Mouse (Mus musculus) heart, embryonic 13.5 days (tissue): ENCODE measurements around the gene Rassf1. TPM values are rescaled to one million over a fixed set of nuclear protein-coding genes. Genes with fewer than 3 reads are reported as not detected.

Source experiments
- ATAC-seq: fragments of 200-750 bp; cut with Nextera tagmentation; 2 replicates; pipeline ENCODE4 v1.8.0; 2017; ENCODE audit warnings: moderate TSS enrichment; ENCODE audit not compliant: insufficient number of reproducible peaks, low FRiP score, low TSS enrichment; ENCODE audit errors: extremely low read depth
- H3K27ac ChIP-seq: fragments of 300-500 bp; sonication (generic); replicated peaks from 2 replicates; pipeline ENCODE4 v1.5.1; 2015; ENCODE audit warnings: moderate library complexity, mild to moderate bottlenecking, inconsistent platforms
- H3K27me3 ChIP-seq: fragments of 300-500 bp; sonication (generic); replicated peaks from 2 replicates; pipeline ENCODE4 v1.6.1; 2015; ENCODE audit warnings: mild to moderate bottlenecking, inconsistent platforms
- H3K36me3 ChIP-seq: fragments of 300-500 bp; sonication (generic); 2 replicates; pipeline ENCODE4 v1.6.1; 2015; ENCODE audit warnings: mild to moderate bottlenecking, inconsistent platforms
- H3K4me1 ChIP-seq: fragments of 300-500 bp; sonication (generic); 2 replicates; pipeline ENCODE4 v1.6.1; 2015; ENCODE audit warnings: inconsistent platforms
- H3K4me2 ChIP-seq: fragments of 300-500 bp; sonication (generic); 2 replicates; pipeline ENCODE4 v1.6.1; 2015; ENCODE audit warnings: inconsistent platforms, mild to moderate bottlenecking, moderate library complexity
- H3K4me3 ChIP-seq: fragments of 300-500 bp; sonication (generic); 2 replicates; pipeline ENCODE4 v1.5.1; 2015; ENCODE audit warnings: moderate library complexity, mild to moderate bottlenecking, inconsistent platforms
- H3K9ac ChIP-seq: fragments of 300-500 bp; sonication (generic); 2 replicates; pipeline ENCODE4 v1.6.1; 2015; ENCODE audit warnings: inconsistent platforms, mild to moderate bottlenecking, moderate library complexity
- H3K9me3 ChIP-seq: fragments of 300-500 bp; sonication (generic); 2 replicates; pipeline ENCODE4 v1.6.1; 2016; ENCODE audit warnings: inconsistent platforms
- WGBS: fragments of 180-500 bp; shearing (Covaris S2); methylation state at CpG from one replicate; pipeline ENCODE4 v1.1.7; 2015; ENCODE audit warnings: mixed read lengths; 5-methylcytosine and 5-hydroxymethylcytosine counted together
- polyA plus RNA-seq: library from polyadenylated mRNA; unstranded; fragments of >200 nt; fragmentation: Nextera tagmentation; extraction: Ambion mirVana; gene quantifications from 2 replicates; pipeline ENCODE4 v1.2.1, GENCODE M21; 2015

The Rassf1 gene
- polyA plus RNA-seq, result 47.6 and 56.1 TPM in 2 replicates

DNA sequence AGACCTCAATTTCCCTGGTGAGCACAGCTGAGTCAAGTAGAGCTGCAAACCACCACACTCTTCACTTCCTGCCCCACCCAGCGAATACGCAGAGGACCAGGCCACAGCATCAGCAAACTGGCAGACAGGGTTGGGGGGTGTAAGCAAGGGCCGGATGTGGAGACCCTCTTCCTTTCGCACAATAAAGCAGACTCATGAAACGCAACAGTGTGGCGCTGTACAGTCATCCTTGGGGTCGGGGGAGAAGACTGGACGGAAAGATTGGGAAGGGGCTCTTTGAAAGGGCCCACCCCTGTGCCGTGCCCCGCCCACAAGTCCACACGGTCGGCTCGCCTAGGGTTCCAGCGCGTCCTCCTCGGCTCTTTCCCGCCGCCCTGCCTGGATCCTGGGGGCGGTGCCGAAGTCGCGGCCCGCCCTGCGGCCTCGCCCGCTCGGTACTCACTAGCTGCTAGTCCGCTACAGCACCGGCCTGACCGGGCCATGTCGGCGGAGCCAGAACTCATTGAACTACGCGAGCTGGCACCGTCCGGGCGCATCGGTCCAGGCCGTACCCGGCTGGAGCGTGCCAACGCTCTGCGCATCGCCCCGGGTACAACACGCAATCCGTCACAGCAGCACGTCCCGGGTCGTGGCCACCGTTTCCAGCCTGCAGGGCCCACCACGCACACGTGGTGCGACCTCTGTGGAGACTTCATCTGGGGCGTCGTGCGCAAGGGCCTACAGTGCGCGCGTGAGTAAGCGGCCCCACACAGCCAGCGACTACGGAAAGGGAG lies at the start of gene Rassf1:
Rassf1 (plus strand) TSS at position 439 of the 773 bp plus-strand sequence.
- no peaks in the 10 kb centered on the region for H3K9me3 ChIP-seq
- H3K9ac ChIP-seq, result peak within 1 kb of the TSS; percentile 83
- ATAC-seq, result 0 out of 2 replicates have a peak, but pooled peaks have one; percentile 0
- H3K4me2 ChIP-seq, result peak within 1 kb of the TSS; percentile 96
- peaks cover 57% of the 10 kb centered on the region for H3K4me1 ChIP-seq
- WGBS, result 1% methylated on average over 62 of the region's 63 CpGs
- H3K4me3 ChIP-seq, result peak within 1 kb of the TSS; percentile 58
- H3K27ac ChIP-seq, result peak within 1 kb of the TSS; percentile 51
- no peaks in the 10 kb centered on the region for H3K36me3 ChIP-seq
- peaks cover 46% of the 10 kb centered on the region for H3K27me3 ChIP-seq

DNA sequence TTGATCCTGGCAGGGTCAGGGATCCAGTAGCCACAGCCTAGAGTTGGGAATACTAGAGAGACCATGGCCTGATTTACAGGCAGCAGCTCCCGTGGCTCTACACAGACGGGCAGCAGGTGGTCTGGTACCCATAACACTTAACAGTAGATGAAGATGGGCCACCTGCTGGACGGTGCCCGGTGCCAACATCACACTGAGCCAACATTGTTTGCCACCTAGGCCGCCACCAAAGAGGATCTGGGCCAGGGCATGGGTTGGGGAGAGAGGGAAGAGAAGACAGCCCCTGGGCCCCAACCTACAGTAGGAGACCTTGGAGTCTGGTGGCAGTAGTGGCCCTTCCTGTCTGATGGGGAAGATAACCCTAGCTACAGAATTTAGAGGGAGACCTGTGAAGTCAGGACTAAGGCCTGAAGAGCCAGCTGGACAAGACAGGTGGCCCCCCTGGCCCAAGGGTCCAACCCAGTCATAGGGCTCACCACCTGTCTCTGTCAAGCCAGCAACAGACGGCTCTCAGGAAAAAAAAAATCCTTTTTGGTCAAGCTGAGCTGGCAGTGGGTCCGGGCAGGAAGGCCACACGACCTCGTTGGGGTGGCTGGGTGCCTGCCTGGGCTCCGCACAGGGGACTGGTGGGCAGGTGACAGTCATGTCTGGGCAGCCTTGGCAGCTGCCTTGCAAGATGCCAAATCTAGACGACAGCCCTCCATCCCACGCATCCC lies 49.1 kb upstream of the Rassf1 start:
- Histone ChIP-seq H3K36me3 (no peaks in the 10 kb centered on the region), H3K4me2 (no peak overlapping the region), H3K4me3 (no peak overlapping the region), H3K27me3 (0 out of 2 replicates have a peak, but pooled peaks cover 6% of the 10 kb centered on the region), H3K9ac (no peak overlapping the region), H3K9me3 (no peaks in the 10 kb centered on the region), H3K4me1 (peaks cover 27% of the 10 kb centered on the region), H3K27ac (no peak overlapping the region)
- ATAC-seq, result no peak
- WGBS, result 84% methylated on average over 12 of the region's 12 CpGs

DNA sequence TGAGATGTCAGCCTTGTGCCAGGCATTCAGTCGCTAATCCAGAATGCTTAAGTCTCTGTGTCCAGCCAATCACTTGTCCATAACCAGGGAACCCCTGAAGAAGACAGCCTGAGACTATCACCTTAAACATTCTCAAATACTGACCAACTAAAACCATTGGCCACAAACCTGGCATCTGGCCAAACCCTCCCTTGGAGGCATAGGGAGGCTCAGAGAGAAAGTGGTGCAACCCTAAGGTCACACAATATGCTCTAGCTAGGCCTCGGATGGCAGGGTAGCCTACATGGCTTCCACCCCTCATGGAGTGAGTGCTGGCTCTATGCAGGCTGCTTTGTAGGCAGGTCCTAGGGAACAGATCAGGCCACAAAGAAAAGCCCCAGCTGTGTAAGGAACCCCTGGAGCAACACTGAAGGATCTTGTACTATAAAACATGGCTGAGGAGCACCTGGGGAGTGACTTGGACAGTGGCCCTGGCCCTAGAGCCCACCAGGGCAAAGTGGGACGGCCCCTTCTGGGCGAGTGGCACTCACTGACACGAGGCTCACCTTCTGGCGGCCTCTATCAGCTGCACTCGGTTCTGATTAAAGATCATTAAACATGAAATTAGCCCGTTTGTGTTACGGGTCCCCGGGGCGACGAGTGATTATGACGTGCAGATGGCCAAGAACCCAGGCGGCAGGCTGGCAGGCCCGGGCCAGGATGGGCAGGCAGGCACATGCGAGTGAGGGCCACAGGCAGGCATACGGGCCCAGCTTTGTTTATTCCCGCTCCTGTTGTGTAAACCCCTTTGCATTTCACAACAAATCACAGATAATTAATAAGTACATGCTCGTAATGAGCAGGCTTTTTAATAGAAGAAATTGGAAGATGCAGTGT lies 46.5 kb upstream of the Rassf1 start:
- Histone ChIP-seq H3K4me1 (peaks cover 44% of the 10 kb centered on the region), H3K36me3 (no peaks in the 10 kb centered on the region), H3K4me2 (no peak overlapping the region), H3K27ac (no peak overlapping the region), H3K9ac (no peak overlapping the region), H3K4me3 (no peak overlapping the region), H3K27me3 (0 out of 2 replicates have a peak, but pooled peaks cover 13% of the 10 kb centered on the region), H3K9me3 (no peaks in the 10 kb centered on the region)
- 73% methylated on average over 19 of the region's 19 CpGs for WGBS
- ATAC-seq, result no peak

DNA sequence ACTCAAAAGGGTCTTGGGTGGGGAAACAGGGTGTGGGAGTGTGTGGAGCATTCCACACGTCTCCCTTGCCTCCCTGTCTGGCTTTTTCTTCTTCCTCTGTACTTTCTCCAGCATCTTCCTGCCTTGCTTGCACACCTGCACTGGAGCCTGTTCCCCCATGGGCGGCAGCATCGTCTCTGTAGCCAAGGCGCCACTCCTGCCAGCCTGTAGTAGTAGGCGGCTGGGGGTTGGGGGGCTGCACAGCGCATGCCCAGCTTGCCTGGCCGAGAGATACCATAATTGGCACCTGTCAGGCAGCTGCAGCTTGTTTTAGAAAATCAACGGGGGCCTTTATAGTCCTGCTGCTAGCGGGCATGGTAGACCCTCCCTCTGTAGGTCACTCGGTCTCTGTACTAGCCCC lies 43.1 kb upstream of the Rassf1 start:
- no peaks in the 10 kb centered on the region for H3K9me3 ChIP-seq
- no peak overlapping the region for H3K4me2 ChIP-seq
- H3K27me3 ChIP-seq, result peaks cover 24% of the 10 kb centered on the region; the same call in 1 of the 2 replicates
- H3K4me1 ChIP-seq, result peaks cover 48% of the 10 kb centered on the region
- 53% methylated on average over 10 of the region's 10 CpGs for WGBS
- no peak for ATAC-seq
- H3K27ac ChIP-seq, result no peak overlapping the region
- no peak overlapping the region; the same call in 1 of the 2 replicates for H3K9ac ChIP-seq
- H3K36me3 ChIP-seq, result no peaks in the 10 kb centered on the region
- H3K4me3 ChIP-seq, result no peak overlapping the region

DNA sequence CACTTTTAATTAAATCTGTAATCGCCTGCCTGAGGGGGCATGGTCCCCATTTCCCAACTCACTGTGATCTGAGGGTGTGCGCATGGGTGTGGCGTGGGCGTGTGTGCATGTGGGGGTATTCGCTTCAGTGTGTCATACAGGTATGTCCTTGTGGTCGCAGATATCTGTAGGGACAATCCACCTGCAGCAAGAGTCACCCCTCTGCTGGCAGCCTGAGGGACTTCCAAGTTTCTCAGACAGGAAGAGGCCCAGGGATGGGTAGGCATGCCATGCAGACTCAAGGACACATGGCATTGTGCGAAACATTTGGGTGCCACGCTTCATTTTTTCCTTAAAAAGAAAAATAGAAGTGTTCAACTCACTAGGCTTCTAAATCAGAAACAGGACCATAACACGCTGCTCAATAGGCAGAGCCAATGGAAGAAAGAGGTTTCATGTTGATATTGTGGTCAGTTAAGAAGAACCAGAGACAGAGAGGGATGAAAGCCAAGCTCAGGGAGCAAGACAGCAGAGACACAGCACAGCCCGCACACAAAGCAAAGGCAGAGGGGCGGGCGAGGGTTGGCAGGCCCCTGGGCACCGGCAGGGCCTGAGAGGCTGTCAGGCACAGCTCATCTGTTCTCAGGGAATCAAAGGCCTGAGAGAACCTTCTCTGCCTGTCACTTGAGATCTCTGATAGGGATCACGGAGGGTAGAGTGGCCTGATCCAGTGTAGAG lies 40.8 kb upstream of the Rassf1 start:
- H3K9ac ChIP-seq, result no peak overlapping the region
- peaks cover 36% of the 10 kb centered on the region for H3K4me1 ChIP-seq
- H3K27me3 ChIP-seq, result peaks cover 32% of the 10 kb centered on the region; the same call in 1 of the 2 replicates
- 76% methylated on average over 14 of the region's 14 CpGs for WGBS
- H3K36me3 ChIP-seq, result no peaks in the 10 kb centered on the region
- H3K4me3 ChIP-seq, result no peak overlapping the region
- no peak overlapping the region for H3K4me2 ChIP-seq
- H3K27ac ChIP-seq, result no peak overlapping the region
- no peak for ATAC-seq
- H3K9me3 ChIP-seq, result no peaks in the 10 kb centered on the region

- H3K4me1 ChIP-seq, result peaks cover 36% of the 10 kb centered on the region
- H3K36me3 ChIP-seq, result no peaks in the 10 kb centered on the region
- no peak overlapping the region for H3K4me2 ChIP-seq
- 42% methylated on average over 8 of the region's 8 CpGs for WGBS
- no peak overlapping the region for H3K27ac ChIP-seq
- no peak for ATAC-seq
- no peaks in the 10 kb centered on the region for H3K9me3 ChIP-seq
- H3K4me3 ChIP-seq, result no peak overlapping the region
- H3K27me3 ChIP-seq, result peaks cover 28% of the 10 kb centered on the region; the same call in 1 of the 2 replicates
- peak overlapping the region; percentile 47; the same call in 1 of the 2 replicates for H3K9ac ChIP-seq
Observed at GRCm38 (mm10) chr9:107511436-107511835, 39.9 kb upstream of the Rassf1 start.

DNA sequence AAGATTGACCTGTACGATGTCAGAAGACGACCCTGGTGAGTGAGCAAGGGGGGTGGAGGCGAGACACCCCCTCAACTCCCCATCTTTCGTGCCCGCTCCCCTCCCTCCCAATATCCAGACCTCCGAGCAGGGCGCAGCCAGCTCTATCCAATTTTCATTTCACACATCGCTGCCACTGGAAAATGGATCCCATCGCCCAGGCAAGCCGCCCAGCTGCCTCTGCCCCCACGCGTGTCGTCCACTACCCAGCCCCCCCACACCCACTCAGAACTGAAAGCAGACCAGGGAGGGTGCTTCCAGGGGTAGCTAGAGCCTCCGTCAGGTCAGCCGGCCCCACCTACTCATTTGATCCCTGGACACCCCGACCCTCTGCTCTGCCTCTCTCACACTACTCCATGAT lies 39.0 kb upstream of the Rassf1 start:
- 81% methylated on average over 16 of the region's 16 CpGs for WGBS
- H3K27ac ChIP-seq, result no peak overlapping the region
- no peak overlapping the region for H3K4me2 ChIP-seq

DNA sequence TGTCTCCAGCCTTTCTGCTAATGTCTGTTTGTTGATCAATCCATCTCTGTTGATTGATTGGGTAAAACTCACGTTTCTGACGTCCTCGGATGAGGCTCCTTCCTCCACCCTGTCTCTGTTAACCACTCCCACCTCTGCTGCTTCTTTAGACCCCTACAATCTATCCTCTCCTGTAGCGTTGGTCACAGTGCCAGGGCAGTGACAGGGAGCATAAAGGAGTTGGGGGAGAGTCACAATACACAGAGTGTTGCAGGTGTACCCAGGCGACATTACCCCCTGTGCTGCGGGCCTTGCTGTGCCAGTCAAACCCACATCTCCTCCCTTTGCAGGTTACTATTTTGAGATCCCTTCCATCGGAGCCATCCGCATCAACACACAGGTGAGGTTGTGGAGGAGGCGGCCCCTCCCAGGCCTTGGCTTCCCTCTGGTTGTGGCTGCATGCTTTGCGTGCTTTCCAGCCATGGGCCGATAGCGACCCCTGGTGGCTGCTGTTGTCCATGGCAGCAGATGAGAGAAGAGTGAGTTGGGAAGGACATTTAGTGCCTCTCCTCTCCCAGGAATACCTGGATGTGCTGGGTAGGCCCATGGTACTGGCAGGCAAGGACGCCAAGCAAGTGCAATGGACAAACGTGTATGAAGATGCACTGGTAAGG lies 36.9 kb upstream of the Rassf1 start:
- no peak for ATAC-seq
- WGBS, result 27% methylated on average over 14 of the region's 14 CpGs
- Histone ChIP-seq H3K9ac (no peak overlapping the region), H3K27me3 (peaks cover 19% of the 10 kb centered on the region; the same call in 1 of the 2 replicates), H3K9me3 (no peaks in the 10 kb centered on the region), H3K4me2 (no peak overlapping the region), H3K27ac (no peak overlapping the region), H3K36me3 (no peaks in the 10 kb centered on the region), H3K4me3 (no peak overlapping the region), H3K4me1 (peaks cover 16% of the 10 kb centered on the region)

More for the DNA sequence above, 39.0 kb upstream of the Rassf1 start:
- H3K27me3 ChIP-seq, result peaks cover 26% of the 10 kb centered on the region; the same call in 1 of the 2 replicates
- H3K9me3 ChIP-seq, result no peaks in the 10 kb centered on the region
- no peak overlapping the region for H3K9ac ChIP-seq
- no peak overlapping the region for H3K4me3 ChIP-seq
- no peaks in the 10 kb centered on the region for H3K36me3 ChIP-seq
- H3K4me1 ChIP-seq, result peaks cover 30% of the 10 kb centered on the region
- ATAC-seq, result no peak

DNA sequence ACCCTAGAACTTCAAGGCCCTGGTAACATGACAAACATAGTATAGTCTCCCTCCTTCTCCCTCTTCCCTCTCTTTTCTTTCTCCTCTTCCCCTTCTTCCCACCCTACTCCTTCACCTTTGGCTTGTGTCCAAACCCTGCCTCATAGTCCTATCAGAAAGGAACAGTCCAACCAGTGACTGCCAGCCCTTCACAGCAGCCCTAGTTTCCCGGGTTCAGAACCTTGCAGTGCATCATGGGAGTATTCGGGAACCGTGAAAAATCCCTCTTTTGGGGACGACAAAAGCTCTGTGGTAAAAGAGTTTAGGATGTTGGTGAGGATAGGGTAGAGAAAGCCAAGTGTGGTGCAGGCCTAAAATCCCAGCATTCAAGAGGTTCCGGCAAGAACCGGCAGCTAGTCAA lies 31.0 kb upstream of the Rassf1 start:
- Histone ChIP-seq H3K4me3 (no peak overlapping the region), H3K9ac (no peak overlapping the region), H3K4me2 (no peak overlapping the region), H3K9me3 (no peaks in the 10 kb centered on the region), H3K4me1 (peaks cover 24% of the 10 kb centered on the region), H3K27me3 (peaks cover 18% of the 10 kb centered on the region), H3K27ac (no peak overlapping the region), H3K36me3 (no peaks in the 10 kb centered on the region)
- 66% methylated on average over 6 of the region's 6 CpGs for WGBS
- no peak for ATAC-seq

DNA sequence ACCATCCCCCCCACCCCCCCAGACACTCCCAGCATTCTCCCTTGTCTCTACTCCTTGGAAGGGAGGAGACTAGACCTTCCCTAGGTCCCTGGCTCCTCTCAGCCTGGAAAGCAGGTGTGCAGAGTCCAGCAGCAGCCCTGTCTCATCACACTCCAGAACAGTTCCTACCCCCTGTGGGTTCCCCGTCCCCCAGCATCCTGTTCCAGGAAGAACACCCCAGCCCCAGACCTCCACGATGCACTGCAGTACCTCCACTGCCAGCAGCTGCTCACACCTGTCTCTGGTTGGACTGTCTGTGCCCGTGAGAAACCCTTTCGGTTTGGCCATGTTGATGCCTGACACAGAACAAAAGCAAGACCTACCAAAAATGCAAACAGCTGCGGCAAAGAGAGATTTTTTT lies 30.2 kb upstream of the Rassf1 start:
- 44% methylated on average over 5 of the region's 5 CpGs for WGBS
- no peak overlapping the region for H3K4me3 ChIP-seq

More for the DNA sequence above, 30.2 kb upstream of the Rassf1 start:
- peak overlapping the region; percentile 61; the same call in 1 of the 2 replicates for H3K27ac ChIP-seq
- H3K4me2 ChIP-seq, result peak overlapping the region; percentile 61
- H3K9ac ChIP-seq, result peak overlapping the region; percentile 15; the same call in 1 of the 2 replicates
- no peak for ATAC-seq
- H3K27me3 ChIP-seq, result peaks cover 27% of the 10 kb centered on the region
- no peaks in the 10 kb centered on the region for H3K9me3 ChIP-seq
- peaks cover 24% of the 10 kb centered on the region for H3K4me1 ChIP-seq
- no peaks in the 10 kb centered on the region for H3K36me3 ChIP-seq
